Mouse (Mus musculus): Measurements from ENCODE around the gene 4833427G06Rik.

- TF ChIP-seq CTCF (IDR thresholded peaks at IDR 0.05; ENCODE audit: low read depth, low read length), result no peak
- TF ChIP-seq POLR2A (IDR thresholded peaks at IDR 0.05; ENCODE audit: insufficient read depth, low read length), result no peak
Observed at GRCm38 (mm10) chr9:51052180-51052579, 49.7 kb downstream of the 4833427G06Rik start.
